Mouse (Mus musculus) liver, adult 2 months (tissue): ENCODE measurements around the gene Eno3.

Experiments
- CTCF ChIP-seq: fragments of 200-500 bp; IDR thresholded peaks from 2 replicates; pipeline ENCODE4 v1.5.1; 2011; ENCODE audit warnings: low read depth, low read length, control low read depth
- POLR2A ChIP-seq: fragments of 200-500 bp; IDR thresholded peaks from 2 replicates; pipeline ENCODE4 v1.6.1; 2011; ENCODE audit warnings: low read length, control low read depth; ENCODE audit not compliant: insufficient read depth; ENCODE audit errors: extremely low read depth

DNA sequence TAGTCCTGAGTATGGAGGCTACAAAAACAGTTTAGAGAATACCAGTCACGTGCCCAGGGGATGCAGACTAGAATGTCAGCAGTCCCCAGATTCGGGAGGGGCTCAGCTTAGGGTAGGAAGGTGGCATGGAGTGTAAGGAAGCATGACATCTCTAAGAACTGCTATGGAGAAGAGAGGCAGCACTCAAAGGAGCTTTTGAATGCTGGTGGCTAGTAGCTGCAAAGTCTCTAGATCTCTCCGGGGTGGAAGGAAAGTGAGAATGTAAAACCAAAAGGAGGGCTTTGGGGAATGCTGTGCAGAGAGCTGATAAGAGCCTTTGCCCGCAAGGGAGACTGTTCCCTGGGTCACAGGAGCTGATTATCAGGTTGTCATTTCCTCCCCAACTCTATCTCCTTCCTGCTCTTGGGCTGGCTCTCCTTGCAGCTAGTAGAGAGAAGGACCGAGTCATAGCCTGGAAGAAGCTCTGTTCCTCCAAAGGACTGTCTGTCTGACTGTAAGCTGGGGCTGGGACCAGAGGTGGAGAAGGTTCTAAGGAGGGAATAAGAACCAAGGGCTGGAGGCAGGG lies 18.2 kb upstream of the Eno3 start, which contains the start of gene Gp1ba:
- TF ChIP-seq POLR2A: no peak
- no peak for TF ChIP-seq CTCF
